Mouse (Mus musculus): ENCODE data around the gene Ccl5. TPM values are rescaled to one million over a fixed set of nuclear protein-coding genes. Genes with fewer than 3 reads are reported as not detected.
"Not testable (repeated sequence)": the region's sequence is repeated elsewhere in the genome, so short reads cannot be mapped to it uniquely, and the experiment has no call there.

The Ccl5 gene
- 11.5 and 25.6 TPM in 2 replicates for total RNA-seq (2015; ENCODE audit: low replicate concordance)
- total RNA-seq (2017; ENCODE audit: low replicate concordance) = 4.6 TPM in 1 of 2 replicates, not detected in the other

DNA sequence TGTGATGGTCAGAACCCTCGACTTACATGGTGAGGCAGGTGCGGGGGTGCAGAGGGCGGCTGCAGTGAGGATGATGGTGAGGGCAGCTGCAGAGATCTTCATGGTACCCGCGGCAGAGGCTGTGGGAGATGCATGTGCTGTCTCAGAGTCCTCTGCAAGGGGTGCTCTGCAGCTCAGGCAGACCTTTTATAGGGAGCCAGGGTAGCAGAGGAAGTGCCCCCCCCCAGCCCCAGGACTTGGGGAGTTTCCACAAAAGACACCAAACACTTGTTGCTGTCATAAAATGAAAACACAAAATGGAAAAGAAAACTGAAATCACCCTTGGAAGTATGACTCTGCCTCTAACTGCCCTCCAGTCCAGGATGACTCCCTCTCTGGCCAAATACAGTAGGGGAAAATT lies at the start of gene Ccl5:
Gene Ccl5 (minus strand): TSS at position 159 of the 400 bp plus-strand sequence.
- ATAC-seq (replicated peaks; ENCODE audit: low FRiP score, poor library complexity, severe bottlenecking) = 0 out of 2 replicates have a peak, but pooled peaks have one; percentile 20

DNA sequence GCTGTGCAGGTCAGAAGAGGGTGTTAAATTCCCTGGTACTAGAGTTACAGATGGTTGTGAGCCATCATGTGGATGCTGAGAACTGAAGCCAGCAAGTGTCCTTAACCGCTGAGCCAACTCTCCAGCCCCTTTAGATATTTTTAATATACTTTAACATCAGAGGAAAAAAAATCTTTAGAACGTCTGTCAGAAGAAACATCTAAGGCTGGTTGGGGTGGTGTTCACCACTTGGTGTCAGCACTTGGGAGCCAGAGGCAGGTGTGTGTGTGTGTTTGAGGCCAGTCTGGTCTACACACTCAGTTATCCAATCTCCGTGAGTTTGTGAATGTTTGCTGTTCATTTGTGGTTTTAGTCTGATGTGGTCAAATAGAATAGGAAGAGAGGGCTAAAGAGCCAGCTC lies 48.7 kb upstream of the Ccl5 start:
- ATAC-seq (replicated peaks; ENCODE audit: low FRiP score, poor library complexity, severe bottlenecking) = no peak

DNA sequence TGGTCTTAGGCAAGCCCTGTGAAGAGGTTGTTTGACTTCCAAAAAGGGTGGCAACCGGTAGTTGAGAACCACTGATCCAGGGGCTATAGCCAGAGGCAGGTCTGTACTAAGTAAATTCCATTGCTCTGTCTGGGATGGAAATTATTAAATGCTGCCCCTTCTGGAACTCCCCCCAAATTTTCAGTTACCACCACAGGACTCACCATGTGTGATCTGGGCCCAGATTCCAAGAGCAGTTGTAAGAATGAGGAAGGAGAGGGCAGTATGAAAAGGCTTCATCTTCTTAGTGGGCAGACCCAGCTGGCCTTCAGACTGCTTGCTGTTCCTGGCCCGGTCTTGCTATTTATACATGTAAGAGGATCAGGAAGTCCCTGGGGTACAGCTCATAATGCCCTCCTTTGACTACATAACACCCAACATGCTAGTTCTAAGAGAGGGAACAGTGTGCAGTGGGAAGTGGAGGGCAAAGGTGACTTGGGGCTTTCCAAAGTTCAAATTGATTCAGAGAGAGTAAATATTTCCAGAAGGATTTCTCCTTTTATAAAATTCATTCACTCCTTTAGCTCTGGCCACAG lies 48.0 kb upstream of the Ccl5 start, which contains the start of gene Ccl9:
Gene Ccl9 (minus strand): TSS at position 451 of the 575 bp plus-strand sequence.
- no peak for ATAC-seq (replicated peaks; ENCODE audit: low FRiP score, poor library complexity, severe bottlenecking)

DNA sequence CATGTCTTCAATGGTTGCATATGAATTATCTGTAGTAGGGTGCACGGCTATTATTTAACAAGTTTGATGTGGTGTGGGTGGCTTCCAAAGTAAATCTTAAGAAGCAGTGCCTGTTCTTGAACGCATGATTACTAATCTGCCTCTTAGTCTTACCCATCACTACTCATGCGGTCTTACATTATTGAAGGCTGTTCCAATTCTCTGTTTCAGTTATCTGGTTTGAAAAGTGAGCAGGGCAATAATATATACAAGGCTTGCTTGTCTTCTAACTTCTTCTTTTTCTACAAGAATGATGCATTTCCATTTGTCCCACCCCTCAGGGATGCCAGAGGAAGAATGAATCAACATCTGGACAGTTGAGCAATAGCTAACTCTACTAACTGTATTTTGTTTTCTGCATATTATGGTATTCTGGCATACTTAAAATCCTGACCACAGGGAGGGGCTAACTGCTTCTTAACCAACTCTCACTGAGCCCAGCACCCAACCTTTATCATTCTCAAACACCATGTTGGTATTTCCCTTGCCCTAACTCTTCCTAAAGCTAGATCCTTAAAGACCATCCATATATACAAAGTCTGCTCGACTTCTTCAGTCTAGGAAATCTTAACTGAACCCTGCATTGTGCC lies 46.7 kb upstream of the Ccl5 start:
- ATAC-seq (replicated peaks; ENCODE audit: low FRiP score, poor library complexity, severe bottlenecking) = no peak

DNA sequence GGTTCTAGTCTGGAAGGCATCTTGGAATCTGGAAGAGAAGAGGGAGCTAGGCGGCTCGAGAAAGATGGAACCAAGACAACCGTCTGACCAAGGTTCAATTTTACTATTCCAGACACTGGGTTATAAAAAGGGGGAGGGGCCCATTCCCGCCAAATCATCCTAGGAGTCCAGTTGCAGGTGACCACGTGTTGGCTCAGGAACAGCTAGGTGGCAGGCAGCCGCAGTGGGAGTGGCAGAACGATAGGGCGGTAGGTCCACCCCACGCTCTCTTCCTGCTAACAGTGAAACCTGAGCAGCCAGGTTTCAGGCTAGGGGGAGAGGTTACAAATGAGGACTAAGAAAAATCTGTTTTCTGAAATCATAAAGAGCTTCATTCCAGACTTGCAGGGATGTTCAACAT lies 42.5 kb upstream of the Ccl5 start:
- ATAC-seq (replicated peaks; ENCODE audit: low FRiP score, poor library complexity, severe bottlenecking) = no peak

DNA sequence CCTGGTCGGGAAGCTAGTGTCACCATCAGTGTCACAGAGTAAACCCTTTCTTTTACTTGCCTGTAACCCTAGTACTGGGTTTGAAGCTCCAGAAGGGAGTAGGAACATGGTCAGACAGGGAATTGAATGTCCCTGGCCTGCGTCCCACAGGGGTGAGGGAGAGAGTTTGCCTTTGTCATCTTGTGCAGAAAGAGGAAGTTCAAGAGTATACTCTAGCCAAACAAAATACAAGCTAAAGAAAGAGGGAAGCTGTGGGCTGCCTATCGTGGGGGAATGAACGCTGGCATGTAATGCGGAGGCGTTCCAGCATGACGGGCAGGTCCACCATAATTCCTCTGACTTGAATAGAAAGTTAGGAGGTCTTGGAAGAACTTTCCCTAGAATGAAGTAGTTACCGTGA lies 41.9 kb upstream of the Ccl5 start:
- no peak for ATAC-seq (replicated peaks; ENCODE audit: low FRiP score, poor library complexity, severe bottlenecking)

DNA sequence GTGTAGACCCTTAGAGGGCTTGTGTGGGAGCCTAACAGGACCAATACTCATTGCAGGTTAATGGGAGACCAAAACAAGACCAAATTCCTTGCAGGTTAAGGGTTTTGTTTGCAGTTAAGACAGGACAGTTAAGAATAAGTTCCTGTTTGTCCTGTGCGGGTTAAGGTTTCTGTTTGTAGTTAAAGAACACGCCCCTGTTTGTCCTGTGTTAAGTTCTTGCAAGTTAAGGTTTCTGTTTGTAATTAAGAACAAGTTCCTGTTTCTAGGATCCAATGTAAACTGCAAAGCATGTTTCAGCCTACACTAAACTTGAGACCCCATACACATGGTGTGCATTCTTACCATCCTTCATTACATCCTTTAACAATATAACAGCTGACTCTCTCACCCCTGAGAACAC lies 39.9 kb upstream of the Ccl5 start:
- ATAC-seq (replicated peaks; ENCODE audit: low FRiP score, poor library complexity, severe bottlenecking) = no peak

DNA sequence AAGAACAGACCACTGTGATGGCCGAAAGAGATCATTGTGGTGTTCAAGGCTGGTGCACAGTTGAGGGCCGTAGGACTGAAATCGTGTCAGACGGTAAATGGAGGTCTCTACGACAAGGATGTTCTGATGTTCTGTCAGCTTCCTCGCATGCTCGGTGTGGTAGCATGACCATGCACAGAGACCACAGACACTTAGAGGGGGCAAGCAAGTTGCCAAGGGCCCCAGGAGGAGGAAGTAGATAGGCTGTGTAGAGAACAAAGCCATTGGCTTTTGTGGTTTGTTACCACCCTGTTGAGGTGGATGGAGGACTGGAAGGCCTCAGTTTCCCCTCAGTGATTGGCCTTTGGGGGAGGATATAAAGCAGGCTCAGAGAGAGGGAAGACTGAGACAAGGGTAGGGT lies 38.9 kb upstream of the Ccl5 start:
- ATAC-seq (replicated peaks; ENCODE audit: low FRiP score, poor library complexity, severe bottlenecking) = no peak

DNA sequence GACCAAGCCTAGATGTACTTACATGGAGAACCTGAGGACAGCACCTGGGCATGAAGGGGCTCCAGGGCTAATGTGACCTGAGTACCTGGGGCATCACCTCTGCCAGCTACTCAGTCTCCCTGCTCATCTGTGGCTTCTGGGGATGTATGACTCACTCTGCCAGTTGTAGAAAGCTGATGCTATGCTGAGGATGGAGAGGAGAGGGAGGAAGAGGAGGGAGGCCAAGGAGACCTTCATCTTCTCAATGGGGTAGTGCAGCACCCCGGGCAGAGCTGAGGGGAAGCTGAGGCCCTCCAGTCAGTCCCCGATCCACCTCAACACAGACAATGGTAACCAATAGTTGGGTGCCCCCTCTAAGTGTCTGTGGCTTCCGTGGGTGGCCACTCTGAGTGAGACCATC lies 38.5 kb upstream of the Ccl5 start:
- ATAC-seq (replicated peaks; ENCODE audit: low FRiP score, poor library complexity, severe bottlenecking) = no peak

DNA sequence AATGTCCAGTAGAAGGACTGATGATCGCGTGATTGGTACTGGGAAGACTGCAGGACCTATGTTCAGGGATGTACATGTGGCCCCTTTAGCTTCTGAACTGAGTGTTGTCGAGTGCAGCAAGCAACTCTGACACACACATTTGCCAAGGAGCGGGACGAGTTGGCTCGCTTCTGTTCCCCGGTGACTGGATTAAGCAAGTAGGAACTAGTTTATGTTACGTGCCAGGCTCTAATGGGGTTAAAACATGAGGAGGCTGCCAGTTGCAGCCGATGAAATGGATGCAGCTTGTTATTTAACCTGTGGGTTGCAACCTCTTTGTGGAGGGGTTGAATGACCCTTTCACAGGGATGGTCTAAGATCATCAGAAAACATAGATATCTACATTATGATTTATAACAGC lies 37.7 kb upstream of the Ccl5 start:
- no peak for ATAC-seq (replicated peaks; ENCODE audit: low FRiP score, poor library complexity, severe bottlenecking)

DNA sequence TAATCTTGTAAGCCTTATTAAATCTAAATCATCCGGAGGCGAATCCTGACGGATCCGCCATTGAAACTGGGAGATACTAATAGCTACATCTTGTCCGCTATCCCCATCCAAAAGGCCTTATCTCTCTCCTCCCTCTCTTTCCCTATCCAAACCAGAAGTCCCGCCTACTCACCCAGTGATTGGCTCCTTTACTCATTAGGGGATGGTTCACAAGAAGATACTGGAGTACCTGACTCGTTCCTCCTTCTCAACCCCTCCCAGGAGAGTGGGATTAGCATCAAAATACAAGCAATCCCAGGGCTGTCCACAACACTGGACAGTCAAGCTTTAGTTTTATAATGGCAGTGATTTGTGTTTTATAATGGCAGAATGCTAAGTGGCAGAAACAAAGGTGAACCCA lies 37.0 kb upstream of the Ccl5 start:
- ATAC-seq (replicated peaks; ENCODE audit: low FRiP score, poor library complexity, severe bottlenecking) = no peak

DNA sequence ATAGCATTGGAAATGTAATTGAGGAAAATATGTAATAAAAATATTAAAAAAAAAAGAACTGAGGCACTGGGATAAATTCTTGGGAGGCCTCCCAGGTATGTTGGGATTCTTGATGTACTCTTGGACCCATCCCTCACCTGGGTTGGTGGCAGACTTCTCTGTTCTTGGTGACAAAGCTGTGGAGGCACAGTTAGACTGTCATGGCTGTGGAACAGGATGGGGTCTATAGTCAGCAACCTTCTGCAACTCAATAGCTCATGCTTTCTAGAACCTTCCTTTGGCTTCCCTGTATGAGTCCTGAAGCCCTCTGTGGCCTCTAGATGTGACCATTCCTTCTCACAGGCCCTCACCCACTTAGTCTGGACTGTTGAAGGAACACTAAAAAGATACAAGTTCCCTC lies 36.3 kb upstream of the Ccl5 start:
- ATAC-seq (replicated peaks; ENCODE audit: low FRiP score, poor library complexity, severe bottlenecking) = no peak

DNA sequence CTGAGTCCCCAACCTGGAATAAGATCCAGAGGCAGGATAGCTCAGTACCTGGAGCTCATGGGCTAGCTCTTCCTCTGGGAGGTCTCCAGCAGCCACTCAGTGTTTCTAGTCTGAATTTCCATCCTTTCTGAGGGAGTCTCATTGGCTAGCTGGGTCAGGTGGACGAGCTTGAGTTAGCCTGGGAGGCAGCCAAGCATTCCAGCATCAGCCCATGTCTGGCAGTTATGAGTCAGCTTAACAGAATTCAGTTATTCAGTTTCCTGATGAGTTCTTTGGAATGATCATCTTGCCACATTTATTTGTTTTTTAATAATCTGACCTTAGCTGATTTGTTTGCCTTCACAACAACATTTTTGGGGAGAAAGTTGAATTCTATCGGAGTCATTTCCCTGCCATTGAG lies 33.4 kb upstream of the Ccl5 start:
- ATAC-seq (replicated peaks; ENCODE audit: low FRiP score, poor library complexity, severe bottlenecking) = no peak

DNA sequence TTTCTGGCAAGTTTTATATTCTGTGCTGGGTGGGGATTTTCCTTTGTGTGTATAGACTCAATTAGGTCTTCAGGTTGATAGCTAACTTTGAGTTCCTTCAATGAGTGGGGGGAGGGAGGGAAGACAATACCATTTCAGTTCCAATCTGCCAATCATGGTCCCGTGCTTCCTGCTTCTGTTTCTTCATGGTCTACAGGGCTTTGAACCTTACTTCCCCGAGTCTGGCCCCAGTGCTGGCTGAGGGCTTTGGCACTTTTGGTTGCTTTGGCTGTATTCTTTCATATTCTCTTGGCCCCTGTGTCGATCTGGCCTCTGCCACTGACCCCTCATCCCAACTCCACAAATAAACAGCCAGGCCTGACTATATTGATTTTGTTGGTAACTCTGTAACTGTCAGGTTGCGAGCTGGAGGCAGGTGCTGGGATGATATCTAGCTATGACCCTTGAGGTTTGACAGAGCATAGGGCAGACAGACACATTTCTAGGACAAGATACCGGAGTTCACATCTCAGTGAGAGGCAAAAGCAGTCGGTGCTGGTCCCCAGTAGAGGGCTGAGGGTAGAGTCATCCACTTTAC lies 32.1 kb upstream of the Ccl5 start:
- no peak for ATAC-seq (replicated peaks; ENCODE audit: low FRiP score, poor library complexity, severe bottlenecking)

DNA sequence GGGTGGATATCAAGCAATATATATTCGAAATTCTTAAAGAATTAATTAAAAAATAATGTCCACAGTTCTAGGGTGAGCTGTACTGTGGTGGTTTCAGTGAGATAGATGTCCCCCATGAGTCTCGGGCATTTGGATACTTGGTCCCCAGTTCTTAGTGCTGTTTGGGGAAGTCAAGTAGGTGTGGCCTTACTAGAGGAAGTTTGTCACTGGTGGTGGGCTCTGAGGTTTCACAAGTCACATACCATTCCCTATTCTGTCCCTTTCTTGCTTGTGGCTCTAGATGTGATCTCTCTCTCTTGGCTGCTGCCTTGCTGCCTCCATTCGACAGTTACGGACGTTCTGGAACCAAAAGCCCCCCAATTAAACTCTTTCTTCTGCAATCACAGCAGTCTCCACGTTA lies 30.1 kb upstream of the Ccl5 start:
- ATAC-seq (replicated peaks; ENCODE audit: low FRiP score, poor library complexity, severe bottlenecking) = no peak

DNA sequence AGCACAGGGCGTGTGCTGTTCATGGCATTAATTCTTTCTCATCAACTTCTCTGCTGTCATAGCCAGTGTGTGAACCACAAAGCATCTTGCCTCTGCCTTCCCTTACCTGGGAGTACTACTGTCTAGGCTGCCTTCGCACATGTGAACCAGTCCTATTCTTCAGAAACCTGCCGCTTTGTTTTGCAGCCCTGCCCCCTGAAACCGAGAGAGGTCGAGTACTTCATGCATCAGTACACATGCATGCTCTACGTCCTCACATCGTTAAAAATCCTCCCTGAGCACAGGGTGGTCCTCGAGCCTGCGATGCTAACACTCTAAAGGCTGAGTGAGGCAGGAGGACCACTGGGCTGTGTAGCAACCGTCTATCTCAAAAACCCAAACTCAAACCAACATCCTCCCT lies 26.8 kb upstream of the Ccl5 start:
- no peak for ATAC-seq (replicated peaks; ENCODE audit: low FRiP score, poor library complexity, severe bottlenecking)

DNA sequence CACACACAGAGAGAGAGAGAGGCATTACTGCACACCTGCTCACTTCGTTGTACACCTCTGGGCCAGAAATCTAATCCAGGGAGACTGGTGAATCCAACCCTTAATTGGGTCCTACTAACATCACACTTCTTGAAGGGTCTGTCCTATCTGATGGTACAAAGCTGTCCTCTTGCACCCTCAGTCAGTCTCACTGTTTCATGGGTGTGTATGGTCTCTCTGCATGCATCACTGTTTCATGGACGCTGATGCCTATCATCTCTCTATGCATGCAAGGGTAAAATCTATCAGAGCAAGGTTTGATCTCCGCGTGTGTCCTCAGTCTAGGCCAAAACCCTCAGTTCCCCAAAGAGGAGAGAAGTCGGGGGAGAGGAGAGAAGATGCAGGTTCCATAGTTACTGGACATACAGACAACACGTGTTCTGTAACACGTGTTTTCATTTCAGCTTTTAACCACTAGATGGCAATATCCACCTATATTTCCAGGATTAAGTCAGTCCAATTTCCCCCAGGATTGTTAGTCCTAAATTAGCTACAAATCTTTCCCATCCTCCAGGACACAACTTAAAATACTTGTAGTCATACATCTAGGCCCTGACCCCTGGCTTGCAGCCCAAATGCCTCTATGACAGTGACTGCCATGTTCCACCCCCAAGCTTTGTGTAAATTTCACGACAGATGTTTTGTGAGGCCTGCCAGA lies 25.9 kb upstream of the Ccl5 start:
- no peak; the same call in 1 of the 2 replicates for ATAC-seq (replicated peaks; ENCODE audit: low FRiP score, poor library complexity, severe bottlenecking)

DNA sequence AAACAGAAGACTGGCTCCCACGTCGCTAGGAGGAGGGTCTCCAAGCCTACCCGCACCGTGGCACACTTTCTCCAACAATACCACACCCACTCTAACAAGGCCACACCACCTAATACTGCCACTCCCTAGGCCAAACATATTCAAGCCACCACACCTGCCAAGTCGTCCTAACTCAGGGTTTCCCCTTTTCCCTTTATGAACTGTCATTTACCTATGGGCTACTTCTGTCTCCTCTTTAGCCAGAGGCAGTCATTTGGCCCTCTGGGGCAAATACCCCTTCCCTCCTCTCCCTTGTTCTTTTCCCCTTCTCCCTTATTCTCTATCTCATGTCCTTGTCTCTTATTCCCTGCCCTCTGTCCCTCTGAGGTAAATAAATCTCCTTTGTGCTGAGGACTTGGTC lies 21.4 kb upstream of the Ccl5 start:
- ATAC-seq (replicated peaks; ENCODE audit: low FRiP score, poor library complexity, severe bottlenecking) = no peak

DNA sequence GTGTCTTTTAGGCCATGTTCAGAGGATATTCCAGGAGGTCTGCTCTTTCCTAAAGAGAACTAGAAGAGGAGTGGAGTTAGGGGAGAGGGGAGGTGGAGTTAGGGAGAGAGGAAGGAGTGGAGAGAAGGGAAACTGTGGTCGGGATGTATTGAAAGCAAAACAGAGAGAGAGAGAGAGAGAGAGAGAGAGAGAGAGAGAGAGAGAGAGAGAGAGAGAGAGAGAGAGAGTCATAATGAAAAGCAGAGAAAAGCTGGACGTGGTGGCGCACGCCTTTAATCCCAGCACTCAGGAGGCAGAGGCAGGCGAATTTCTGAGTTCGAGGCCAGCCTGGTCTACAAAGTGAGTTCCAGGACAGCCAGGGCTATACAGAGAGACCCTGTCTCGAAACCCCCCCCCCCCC lies 20.7 kb upstream of the Ccl5 start:
- ATAC-seq (replicated peaks; ENCODE audit: low FRiP score, poor library complexity, severe bottlenecking) = not testable (repeated sequence)

DNA sequence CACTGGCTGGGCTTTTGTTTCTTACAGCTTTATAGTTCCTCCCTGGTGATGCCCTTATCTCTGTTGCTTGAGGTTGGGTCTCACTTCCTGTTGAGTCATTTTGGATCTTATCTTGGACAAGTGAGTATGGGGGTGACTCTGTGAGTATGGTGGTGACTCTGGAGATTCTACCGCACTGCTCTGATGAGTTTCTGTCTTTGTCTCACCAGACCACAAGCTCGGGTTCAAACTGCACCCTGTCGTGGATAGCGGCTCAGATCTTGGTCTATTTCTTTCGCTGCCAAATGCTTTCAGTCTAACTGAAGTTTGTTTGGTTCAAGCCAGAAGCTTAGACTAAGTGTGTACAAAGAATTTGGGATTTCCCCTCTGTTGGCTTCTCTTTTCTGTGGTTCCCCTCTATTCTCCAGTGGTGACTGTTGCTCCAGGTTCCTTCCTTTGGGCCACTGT lies 19.9 kb upstream of the Ccl5 start:
- no peak for ATAC-seq (replicated peaks; ENCODE audit: low FRiP score, poor library complexity, severe bottlenecking)

DNA sequence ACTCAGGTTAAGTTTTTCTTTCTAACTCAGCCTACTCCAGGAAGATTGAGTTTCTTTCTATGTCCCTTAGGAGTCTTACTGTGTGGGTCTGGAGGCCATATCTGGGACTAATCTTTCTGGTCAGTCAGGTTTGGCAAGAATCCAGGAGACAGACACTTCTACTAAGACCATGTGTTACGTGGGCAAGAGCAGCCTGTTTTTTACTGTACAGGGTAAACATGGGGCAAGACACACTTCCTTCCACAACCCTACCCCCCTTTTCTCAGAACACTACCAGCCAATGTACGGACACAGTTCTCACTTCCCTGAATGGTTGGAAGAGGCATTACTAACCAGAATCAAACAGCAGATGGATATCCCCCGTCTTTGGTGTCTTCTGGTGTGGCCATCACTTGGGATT lies 13.9 kb upstream of the Ccl5 start:
- ATAC-seq (replicated peaks; ENCODE audit: low FRiP score, poor library complexity, severe bottlenecking) = no peak
